Mouse (Mus musculus) embryonic fibroblast, embryonic 13.5 days (primary cell): ENCODE measurements around the gene Lpo. TPM values are rescaled to one million over a fixed set of nuclear protein-coding genes. Genes with fewer than 3 reads are reported as not detected.

Experiments
- H3K27ac ChIP-seq: 2 replicates; pipeline ENCODE4 v1.5.1; 2012; ENCODE audit warnings: low read length, control low read depth, inconsistent platforms; ENCODE audit not compliant: insufficient read depth
- H3K4me1 ChIP-seq: 2 replicates; pipeline ENCODE4 v1.6.1; 2011; ENCODE audit warnings: low read length; ENCODE audit not compliant: control insufficient read depth, insufficient read depth
- H3K4me3 ChIP-seq: 2 replicates; pipeline ENCODE4 v1.5.1; 2011; ENCODE audit warnings: mild to moderate bottlenecking, control low read depth, low read length; ENCODE audit not compliant: insufficient read depth
- CTCF ChIP-seq: IDR thresholded peaks from 2 replicates; pipeline ENCODE4 v1.5.1; 2011; ENCODE audit warnings: mild to moderate bottlenecking, control low read depth, low read length, moderate library complexity, borderline replicate concordance; ENCODE audit not compliant: insufficient read depth
- POLR2A ChIP-seq: IDR thresholded peaks from 2 replicates; pipeline ENCODE4 v1.6.1; 2011; ENCODE audit warnings: low read depth, mild to moderate bottlenecking, control low read depth, low read length, moderate library complexity
- polyA plus RNA-seq: library from polyadenylated mRNA; stranded (reverse); fragments of >200 nt; gene quantifications from 2 replicates; pipeline ENCODE4 v1.2.4, GENCODE M21; 2011; ENCODE audit warnings: low read depth; ENCODE audit not compliant: missing spikeins, insufficient read length

Lpo gene
- polyA plus RNA-seq, 1 experiment, result not detected

GRCm38 (mm10) chr11:87772354-87772753, 55.7 kb downstream of the Lpo start:
- no peak overlapping the region for H3K4me3 ChIP-seq
- TF ChIP-seq CTCF (no peak), POLR2A (no peak)

GRCm38 (mm10) chr11:87770989-87771388, 57.1 kb downstream of the Lpo start:
- H3K4me1 ChIP-seq, result no peaks in the 10 kb centered on the region
- no peak overlapping the region for H3K4me3 ChIP-seq
- TF ChIP-seq CTCF (peak; percentile 61), POLR2A (no peak)
- no peak overlapping the region for H3K27ac ChIP-seq

More at GRCm38 (mm10) chr11:87772354-87772753, 55.7 kb downstream of the Lpo start:
- Histone ChIP-seq H3K27ac (no peak overlapping the region), H3K4me1 (no peaks in the 10 kb centered on the region)

- H3K4me1 ChIP-seq, result no peaks in the 10 kb centered on the region
- no peak overlapping the region for H3K27ac ChIP-seq
- TF ChIP-seq POLR2A, result no peak
- TF ChIP-seq CTCF, result no peak
- H3K4me3 ChIP-seq, result no peak overlapping the region
Measured at GRCm38 (mm10) chr11:87768745-87769144, 59.3 kb downstream of the Lpo start.

GRCm38 (mm10) chr11:87763988-87764876, 63.9 kb downstream of the Lpo start:
- Histone ChIP-seq H3K27ac (no peak overlapping the region), H3K4me1 (no peaks in the 10 kb centered on the region; the same call in 1 of the 2 replicates), H3K4me3 (peak overlapping the region; percentile 5; the same call in 1 of the 2 replicates)
- TF ChIP-seq POLR2A (no peak), CTCF (no peak)

- Histone ChIP-seq H3K4me1 (no peaks in the 10 kb centered on the region; the same call in 1 of the 2 replicates), H3K4me3 (no peak overlapping the region), H3K27ac (no peak overlapping the region)
- TF ChIP-seq POLR2A, result no peak
- no peak for TF ChIP-seq CTCF
Measured at GRCm38 (mm10) chr11:87763511-87763987, 64.5 kb downstream of the Lpo start.

GRCm38 (mm10) chr11:87762702-87763385, 65.2 kb downstream of the Lpo start:
- H3K27ac ChIP-seq, result no peak overlapping the region
- TF ChIP-seq POLR2A (no peak), CTCF (no peak)
- no peaks in the 10 kb centered on the region; the same call in 1 of the 2 replicates for H3K4me1 ChIP-seq
- no peak overlapping the region for H3K4me3 ChIP-seq

GRCm38 (mm10) chr11:87761806-87762701, 66.0 kb downstream of the Lpo start:
- Histone ChIP-seq H3K4me3 (no peak overlapping the region), H3K4me1 (no peaks in the 10 kb centered on the region; the same call in 1 of the 2 replicates), H3K27ac (no peak overlapping the region)
- TF ChIP-seq POLR2A, result no peak
- no peak for TF ChIP-seq CTCF

GRCm38 (mm10) chr11:87761181-87761721, 66.8 kb downstream of the Lpo start:
- no peak overlapping the region for H3K4me3 ChIP-seq
- H3K4me1 ChIP-seq, result no peaks in the 10 kb centered on the region; the same call in 1 of the 2 replicates
- TF ChIP-seq POLR2A (no peak), CTCF (no peak)
- H3K27ac ChIP-seq, result no peak overlapping the region
